In the genomic region with DNA sequence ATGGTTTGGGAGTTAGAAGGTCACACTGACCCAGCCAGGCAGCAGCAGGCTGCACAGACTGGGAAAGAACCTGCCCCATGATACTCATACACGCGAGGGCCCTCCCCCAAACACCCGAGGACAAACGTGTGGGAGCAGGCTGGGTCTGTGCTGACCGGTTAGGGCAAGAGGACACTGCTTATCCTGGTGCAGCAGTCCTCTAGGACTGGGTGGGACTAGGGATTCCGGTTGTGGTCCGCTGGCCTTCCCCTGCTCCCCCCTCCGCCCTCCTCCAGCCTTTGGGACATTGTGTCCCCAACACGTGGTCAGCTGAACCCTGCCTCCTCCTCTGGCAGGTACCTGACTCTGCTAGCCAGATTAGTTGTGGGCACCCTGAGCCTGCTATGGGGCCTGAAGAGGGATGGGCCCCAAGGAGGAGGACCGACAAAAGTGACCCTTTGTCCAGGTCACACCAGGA, we compare ENCODE assay signal across 9 mouse cellular contexts. TPM values are rescaled to one million over a fixed set of nuclear protein-coding genes. Genes with fewer than 3 reads are reported as not detected.
A peak's percentile ranks its signal among the peaks of the same experiment; 100 is the strongest.
DNase-seq lines count a peak whose midpoint lies in the region; ATAC-seq and TF ChIP-seq lines count a peak whose summit lies in the region.
"Had no signal": no experiment of that assay in that cellular context is flagged by ENCODE, and none has a peak within 500 bp of the region (broad histone marks: within the 10 kb centered on the region; RNA-seq: fewer than 3 reads in every experiment).

No protein-coding gene starts in this region.

- H3K36me3 ChIP-seq in hindbrain, postnatal 0 days (ENCODE audit: insufficient read depth, low read length), result no peaks in the 10 kb centered on the region
- no peaks in the 10 kb centered on the region for H3K36me3 ChIP-seq in hindbrain, embryonic 13.5 days
- H3K36me3 ChIP-seq in embryonic facial prominence, embryonic 15.5 days, result no peaks in the 10 kb centered on the region
- H3K36me3 ChIP-seq in intestine, postnatal 0 days (ENCODE audit: control insufficient read depth, insufficient read depth), result no peaks in the 10 kb centered on the region
- H3K36me3 ChIP-seq in liver, embryonic 14.5 days (replicated peaks; ENCODE audit: control insufficient read depth, insufficient read depth, low read depth), result no peaks in the 10 kb centered on the region
- H3K36me3 ChIP-seq: limb, embryonic 15.5 days had no signal

- ATAC-seq in hindbrain, postnatal 0 days, result 0 out of 2 replicates have a peak, but pooled peaks have one; percentile 27
- ATAC-seq in hindbrain, embryonic 13.5 days (ENCODE audit: low FRiP score), result no peak
- ATAC-seq in embryonic facial prominence, embryonic 15.5 days (ENCODE audit: insufficient number of reproducible peaks, low FRiP score, low TSS enrichment, low read depth), result peak; percentile 30; the same call in 1 of the 2 replicates
- peak; percentile 73 for ATAC-seq in intestine, postnatal 0 days
- ATAC-seq in liver, embryonic 14.5 days (ENCODE audit: insufficient read depth), result peak; percentile 41; the same call in 1 of the 2 replicates

- DNase-seq in hindbrain, postnatal 0 days (ENCODE audit: low spot score), result no peak
- no peak for DNase-seq in liver, embryonic 14.5 days (ENCODE audit: low read depth in 3 of 3, low spot score in 3 of 3)
- no peak for DNase-seq in layer of hippocampus, postnatal 10 days (ENCODE audit: low spot score in 2 of 2)
- no peak for DNase-seq in right cerebral cortex, postnatal 14 days
- no peak for DNase-seq in left cerebral cortex, adult 2 months (ENCODE audit: extremely low spot score in 1 of 2, low spot score in 2 of 2)

- WGBS in hindbrain, postnatal 0 days, result 48% methylated on average over 10 of the region's 10 CpGs
- 32% methylated on average over 10 of the region's 10 CpGs for WGBS in hindbrain, embryonic 13.5 days
- WGBS in embryonic facial prominence, embryonic 15.5 days, result 25% methylated on average over 10 of the region's 10 CpGs
- WGBS in intestine, postnatal 0 days, result 32% methylated on average over 10 of the region's 10 CpGs
- WGBS in liver, embryonic 14.5 days (ENCODE audit: insufficient replicate concordance), result 28% methylated on average over 10 of the region's 10 CpGs

- no peak overlapping the region for H3K4me2 ChIP-seq in hindbrain, postnatal 0 days (ENCODE audit: low read depth, low read length)
- H3K4me2 ChIP-seq in hindbrain, embryonic 13.5 days, result no peak overlapping the region
- no peak overlapping the region for H3K4me2 ChIP-seq in embryonic facial prominence, embryonic 15.5 days (replicated peaks)
- no peak overlapping the region for H3K4me2 ChIP-seq in intestine, postnatal 0 days (replicated peaks; ENCODE audit: low read depth)
- H3K4me2 ChIP-seq in liver, embryonic 14.5 days (ENCODE audit: low read depth), result no peak overlapping the region

- no peak overlapping the region for H3K27ac ChIP-seq in hindbrain, postnatal 0 days
- H3K27ac ChIP-seq in hindbrain, embryonic 13.5 days, result no peak overlapping the region
- H3K27ac ChIP-seq in embryonic facial prominence, embryonic 15.5 days (replicated peaks), result no peak overlapping the region
- no peak overlapping the region for H3K27ac ChIP-seq in intestine, postnatal 0 days (ENCODE audit: low read depth, low read length)
- H3K27ac ChIP-seq in liver, embryonic 14.5 days, result no peak overlapping the region
- H3K27ac ChIP-seq in left cerebral cortex, adult 2 months, result no peak overlapping the region
- H3K27ac ChIP-seq: limb, embryonic 15.5 days had no signal

- no peak for TF ChIP-seq EP300 in liver, embryonic 14.5 days (IDR thresholded peaks at IDR 0.05; ENCODE audit: low read depth)

- TF ChIP-seq CTCF in hindbrain, postnatal 0 days (IDR thresholded peaks at IDR 0.05; ENCODE audit: low read depth), result no peak
- TF ChIP-seq CTCF in intestine, postnatal 0 days (IDR thresholded peaks at IDR 0.05; ENCODE audit: low read depth), result no peak
- no peak for TF ChIP-seq CTCF in liver, embryonic 14.5 days (IDR thresholded peaks at IDR 0.05; ENCODE audit: low read depth)
- TF ChIP-seq CTCF in left cerebral cortex, adult 2 months (IDR thresholded peaks at IDR 0.05), result no peak

- no peak overlapping the region for H3K9ac ChIP-seq in hindbrain, postnatal 0 days (replicated peaks; ENCODE audit: low read length)
- no peak overlapping the region for H3K9ac ChIP-seq in hindbrain, embryonic 13.5 days
- no peak overlapping the region for H3K9ac ChIP-seq in embryonic facial prominence, embryonic 15.5 days
- no peak overlapping the region for H3K9ac ChIP-seq in intestine, postnatal 0 days (ENCODE audit: low read depth, low read length)
- H3K9ac ChIP-seq in liver, embryonic 14.5 days (replicated peaks), result no peak overlapping the region
- H3K9ac ChIP-seq: limb, embryonic 15.5 days had no signal

- no peak overlapping the region for H3K4me3 ChIP-seq in hindbrain, postnatal 0 days (ENCODE audit: low read length)
- H3K4me3 ChIP-seq in hindbrain, embryonic 13.5 days, result no peak overlapping the region
- H3K4me3 ChIP-seq in embryonic facial prominence, embryonic 15.5 days (replicated peaks), result no peak overlapping the region
- no peak overlapping the region for H3K4me3 ChIP-seq in intestine, postnatal 0 days (ENCODE audit: low read depth, low read length)
- H3K4me3 ChIP-seq in liver, embryonic 14.5 days (ENCODE audit: insufficient read depth in 1 of 2, low read depth in 2 of 2, low read length in 2 of 2), result no peak overlapping the region
- no peak overlapping the region for H3K4me3 ChIP-seq in left cerebral cortex, adult 2 months
- H3K4me3 ChIP-seq: limb, embryonic 15.5 days had no signal

- intact Hi-C loops in left cerebral cortex, adult 2 months (cut with DNase I), result loop anchor here (1.0 to 2.0 kb wide), 2 partner anchors 45 to 47 kb away; no protein-coding TSS in a partner anchor

- no peaks in the 10 kb centered on the region for H3K27me3 ChIP-seq in hindbrain, postnatal 0 days (ENCODE audit: insufficient read depth, low read length)
- peaks cover 8% of the 10 kb centered on the region; the same call in 1 of the 2 replicates for H3K27me3 ChIP-seq in hindbrain, embryonic 13.5 days
- H3K27me3 ChIP-seq in embryonic facial prominence, embryonic 15.5 days, result no peaks in the 10 kb centered on the region
- no peaks in the 10 kb centered on the region for H3K27me3 ChIP-seq in intestine, postnatal 0 days (replicated peaks; ENCODE audit: control insufficient read depth, insufficient read depth, low read length)
- H3K27me3 ChIP-seq in liver, embryonic 14.5 days (ENCODE audit: control insufficient read depth, insufficient read depth, low read length), result 0 out of 2 replicates have a peak, but pooled peaks cover 2% of the 10 kb centered on the region
- H3K27me3 ChIP-seq: limb, embryonic 15.5 days had no signal

- H3K9me3 ChIP-seq in hindbrain, postnatal 0 days (ENCODE audit: low read length), result no peaks in the 10 kb centered on the region
- no peaks in the 10 kb centered on the region for H3K9me3 ChIP-seq in hindbrain, embryonic 13.5 days
- H3K9me3 ChIP-seq in embryonic facial prominence, embryonic 15.5 days (replicated peaks), result no peaks in the 10 kb centered on the region
- no peaks in the 10 kb centered on the region for H3K9me3 ChIP-seq in intestine, postnatal 0 days (ENCODE audit: control insufficient read depth)
- H3K9me3 ChIP-seq in liver, embryonic 14.5 days (ENCODE audit: control insufficient read depth, low read length), result no peaks in the 10 kb centered on the region
- H3K9me3 ChIP-seq: limb, embryonic 15.5 days had no signal

- H3K4me1 ChIP-seq in hindbrain, postnatal 0 days (ENCODE audit: insufficient read depth, low read length), result no peaks in the 10 kb centered on the region
- peaks cover 10% of the 10 kb centered on the region for H3K4me1 ChIP-seq in hindbrain, embryonic 13.5 days (replicated peaks)
- H3K4me1 ChIP-seq in embryonic facial prominence, embryonic 15.5 days, result peaks cover 13% of the 10 kb centered on the region; the same call in 1 of the 2 replicates
- no peaks in the 10 kb centered on the region for H3K4me1 ChIP-seq in intestine, postnatal 0 days (replicated peaks; ENCODE audit: control insufficient read depth, insufficient read depth, low read length)
- no peaks in the 10 kb centered on the region; a peak in 1 of 4 replicates for H3K4me1 ChIP-seq in liver, embryonic 14.5 days (replicated peaks; ENCODE audit: control insufficient read depth in 2 of 2, insufficient read depth in 2 of 2, low read length in 1 of 2)

RNA-seq across cellular contexts. Expression of gene Pim3, which starts 13.7 kb away (rescaled TPM):
- 98.0 and 104 TPM in 2 replicates for total RNA-seq in hindbrain, postnatal 0 days (2014; rRNA removed)
- 69.8 TPM in 2 replicates for polyA plus RNA-seq in hindbrain, postnatal 0 days (2015; fragmentation: Nextera tagmentation; extraction: Ambion mirVana)
- polyA plus RNA-seq in hindbrain, embryonic 13.5 days (2015; fragmentation: Nextera tagmentation; extraction: Ambion mirVana), result 45.6 and 47.2 TPM in 2 replicates
- polyA plus RNA-seq in embryonic facial prominence, embryonic 15.5 days (2015; fragmentation: Nextera tagmentation; extraction: Ambion mirVana), result 63.0 and 64.8 TPM in 2 replicates
- polyA plus RNA-seq in intestine, postnatal 0 days (2015; fragmentation: Nextera tagmentation; extraction: Ambion mirVana), result 28.0 and 36.8 TPM in 2 replicates
- polyA plus RNA-seq in liver, embryonic 14.5 days (2012; rRNA removed), result 3.1 and 5.0 TPM in 2 replicates
- polyA plus RNA-seq in liver, embryonic 14.5 days (2014; fragmentation: Nextera tagmentation; extraction: Ambion mirVana), result 8.1 and 8.5 TPM in 2 replicates
- total RNA-seq in layer of hippocampus, postnatal 10 days (2021), result 10 to 100 TPM; 35.7 to 39.5 TPM
- total RNA-seq in left cerebral cortex, adult 2 months (2021), result 10 to 100 TPM; 46.8 to 50.0 TPM

RNA-seq across cellular contexts. Expression of gene Creld2, which starts 56.2 kb away (rescaled TPM):
- total RNA-seq in hindbrain, postnatal 0 days (2014; rRNA removed), result 15.9 and 18.9 TPM in 2 replicates
- polyA plus RNA-seq in hindbrain, postnatal 0 days (2015; fragmentation: Nextera tagmentation; extraction: Ambion mirVana), result 38.9 and 40.1 TPM in 2 replicates
- polyA plus RNA-seq in hindbrain, embryonic 13.5 days (2015; fragmentation: Nextera tagmentation; extraction: Ambion mirVana), result 57.1 and 60.0 TPM in 2 replicates
- polyA plus RNA-seq in embryonic facial prominence, embryonic 15.5 days (2015; fragmentation: Nextera tagmentation; extraction: Ambion mirVana), result 86.5 and 87.7 TPM in 2 replicates
- polyA plus RNA-seq in intestine, postnatal 0 days (2015; fragmentation: Nextera tagmentation; extraction: Ambion mirVana), result 67.8 and 67.9 TPM in 2 replicates
- polyA plus RNA-seq in liver, embryonic 14.5 days (2012; rRNA removed), result 16.2 and 25.4 TPM in 2 replicates
- 34.1 and 38.6 TPM in 2 replicates for polyA plus RNA-seq in liver, embryonic 14.5 days (2014; fragmentation: Nextera tagmentation; extraction: Ambion mirVana)
- total RNA-seq in layer of hippocampus, postnatal 10 days (2021), result 10 to 100 TPM; 19.8 to 20.5 TPM
- total RNA-seq in left cerebral cortex, adult 2 months (2021), result 10 to 100 TPM; 22.1 to 26.3 TPM

RNA-seq across cellular contexts. Expression of gene Alg12, which starts 56.5 kb away (rescaled TPM):
- 12.7 and 17.4 TPM in 2 replicates for total RNA-seq in hindbrain, postnatal 0 days (2014; rRNA removed)
- polyA plus RNA-seq in hindbrain, postnatal 0 days (2015; fragmentation: Nextera tagmentation; extraction: Ambion mirVana), result 6.3 and 7.2 TPM in 2 replicates
- 8.1 and 8.7 TPM in 2 replicates for polyA plus RNA-seq in hindbrain, embryonic 13.5 days (2015; fragmentation: Nextera tagmentation; extraction: Ambion mirVana)
- polyA plus RNA-seq in embryonic facial prominence, embryonic 15.5 days (2015; fragmentation: Nextera tagmentation; extraction: Ambion mirVana), result 10.7 and 14.2 TPM in 2 replicates
- polyA plus RNA-seq in intestine, postnatal 0 days (2015; fragmentation: Nextera tagmentation; extraction: Ambion mirVana), result 7.3 and 8.4 TPM in 2 replicates
- polyA plus RNA-seq in liver, embryonic 14.5 days (2012; rRNA removed), result 4.9 and 5.2 TPM in 2 replicates
- 4.9 and 5.9 TPM in 2 replicates for polyA plus RNA-seq in liver, embryonic 14.5 days (2014; fragmentation: Nextera tagmentation; extraction: Ambion mirVana)
- 10 to 100 TPM in 1 of 2 experiments, 1 to 10 TPM in 1; 9.8 to 10.3 TPM for total RNA-seq in layer of hippocampus, postnatal 10 days (2021)
- 10 to 100 TPM; 13.3 to 14.4 TPM for total RNA-seq in left cerebral cortex, adult 2 months (2021)
